Mouse (Mus musculus) embryo, embryonic 9.5 days (tissue): ENCODE measurements at regions not wholly inside any gene's neighbourhood (a gene's known extent, or its start where the extent isn't known, plus 50 kb on each side); places are given as distances from the start of the nearest gene placed in this dataset.

Experiments used
- DNase-seq: peaks from one replicate; pipeline ENCODE4 v3.0.0-alpha.2; 2017; ENCODE audit errors: extremely low spot score

- DNase-seq = no peak
Observed at GRCm38 (mm10) chr19:52565401-52565800, 301.3 kb downstream of the Ins1 start.

GRCm38 (mm10) chr19:52534758-52535157, 270.7 kb downstream of the Ins1 start:
- peak; percentile 31 for DNase-seq

DNA sequence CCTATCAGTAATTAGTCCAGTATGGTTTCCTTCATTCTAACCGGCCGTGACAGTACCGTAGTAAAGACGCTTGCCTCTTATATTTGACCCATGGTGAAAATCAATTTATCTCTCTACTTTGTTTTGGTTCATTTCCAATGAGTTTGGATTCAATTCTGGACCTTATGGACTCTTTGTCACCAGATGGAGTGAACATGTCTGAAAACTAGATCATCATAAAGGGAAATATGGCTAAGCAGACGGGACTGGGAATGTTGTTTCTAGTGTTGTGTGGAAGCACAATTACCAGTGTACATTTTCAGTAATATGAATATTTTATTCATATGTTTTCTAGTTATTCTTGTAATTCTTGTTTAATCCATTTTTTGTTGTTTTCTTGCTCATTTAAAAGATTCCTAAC, 261.4 kb downstream of the Ins1 start:
- no peak for DNase-seq

DNA sequence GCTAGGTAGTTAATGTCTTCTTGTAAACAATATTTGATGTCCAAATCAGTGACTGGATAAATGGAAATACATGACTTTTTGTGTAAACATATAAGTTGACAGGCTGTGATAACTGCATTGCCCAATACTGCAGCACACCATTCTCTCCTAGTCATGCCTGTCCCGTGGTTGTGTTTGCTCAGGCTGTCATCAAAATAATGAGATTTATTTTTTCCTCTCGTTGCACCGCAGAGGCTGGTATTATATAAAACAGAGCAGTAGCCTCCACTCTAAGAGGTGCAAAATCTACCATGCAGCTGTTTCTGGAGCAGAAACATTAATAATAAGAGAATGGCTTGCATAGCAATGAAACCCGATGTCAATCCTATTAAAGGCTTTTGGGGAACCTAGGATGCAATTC, 239.2 kb downstream of the Ins1 start:
- no peak for DNase-seq
